ENCODE assay signal across 22 mouse cellular contexts in genomic region chr2:170683385-170683784, GRCm38 (mm10). TPM values are rescaled to one million over a fixed set of nuclear protein-coding genes. Genes with fewer than 3 reads are reported as not detected.
A peak's percentile ranks its signal among the peaks of the same experiment; 100 is the strongest.
DNase-seq lines count a peak whose midpoint lies in the region; ATAC-seq and TF ChIP-seq lines count a peak whose summit lies in the region.
"Had no signal": no experiment of that assay in that cellular context is flagged by ENCODE, and none has a peak within 500 bp of the region (broad histone marks: within the 10 kb centered on the region; RNA-seq: fewer than 3 reads in every experiment).

No protein-coding gene starts in this region.

- no peak overlapping the region for H3K4me3 ChIP-seq in cerebellum, adult 2 months (replicated peaks; ENCODE audit: insufficient read depth, low read depth, low read length)
- H3K4me3 ChIP-seq in hindbrain, postnatal 0 days (ENCODE audit: low read length) = no peak overlapping the region
- H3K4me3 ChIP-seq in hindbrain, embryonic 10.5 days = no peak overlapping the region
- H3K4me3 ChIP-seq in lung, postnatal 0 days (ENCODE audit: low read depth, low read length) = no peak overlapping the region
- H3K4me3 ChIP-seq in lung, adult 2 months (replicated peaks; ENCODE audit: extremely low read depth, low read depth, low read length) = no peak overlapping the region
- H3K4me3 ChIP-seq in embryonic fibroblast, embryonic 13.5 days (ENCODE audit: insufficient read depth, low read length) = no peak overlapping the region
- H3K4me3 ChIP-seq: embryonic facial prominence, embryonic 15.5 days; forebrain, embryonic 15.5 days; heart, embryonic 12.5 days; hindbrain, embryonic 13.5 days; liver, embryonic 13.5 days; neural tube, embryonic 12.5 days; stomach, embryonic 15.5 days had no signal

- no peak for ATAC-seq in cerebellum, adult (ENCODE audit: insufficient number of reproducible peaks, low FRiP score, low TSS enrichment)
- ATAC-seq in hindbrain, postnatal 0 days = no peak
- no peak for ATAC-seq in lung, postnatal 0 days
- ATAC-seq: activated CD4-positive, CD25-positive, alpha-beta regulatory T cell, adult 4 months; forebrain, embryonic 15.5 days; midbrain, embryonic 16.5 days had no signal

- H3K9me3 ChIP-seq in hindbrain, postnatal 0 days (ENCODE audit: low read length) = no peaks in the 10 kb centered on the region
- H3K9me3 ChIP-seq in hindbrain, embryonic 10.5 days = no peaks in the 10 kb centered on the region
- no peaks in the 10 kb centered on the region for H3K9me3 ChIP-seq in lung, postnatal 0 days (ENCODE audit: low read length)
- H3K9me3 ChIP-seq: embryonic facial prominence, embryonic 15.5 days; forebrain, embryonic 15.5 days; heart, embryonic 12.5 days; hindbrain, embryonic 13.5 days; neural tube, embryonic 12.5 days; stomach, embryonic 15.5 days had no signal

- TF ChIP-seq EP300 in lung, postnatal 0 days (IDR thresholded peaks at IDR 0.05) = no peak

- peak; percentile 42; the same call in 1 of the 2 replicates for TF ChIP-seq CTCF in cerebellum, adult 2 months (IDR thresholded peaks at IDR 0.05; ENCODE audit: borderline replicate concordance, insufficient read depth, low read depth, low read length)
- peak; percentile 46 for TF ChIP-seq CTCF in hindbrain, postnatal 0 days (IDR thresholded peaks at IDR 0.05; ENCODE audit: low read depth)
- TF ChIP-seq CTCF in lung, postnatal 0 days (IDR thresholded peaks at IDR 0.05) = peak; percentile 42
- TF ChIP-seq CTCF in lung, adult 2 months (IDR thresholded peaks at IDR 0.05; ENCODE audit: insufficient read depth, low read length) = no peak
- peak; percentile 44; the same call in 1 of the 2 replicates for TF ChIP-seq CTCF in embryonic fibroblast, embryonic 13.5 days (IDR thresholded peaks at IDR 0.05; ENCODE audit: borderline replicate concordance, insufficient read depth, low read length)

- H3K27ac ChIP-seq in cerebellum, adult 2 months (ENCODE audit: insufficient read depth, low read length) = no peak overlapping the region
- no peak overlapping the region for H3K27ac ChIP-seq in hindbrain, postnatal 0 days
- H3K27ac ChIP-seq in hindbrain, embryonic 10.5 days = no peak overlapping the region
- no peak overlapping the region for H3K27ac ChIP-seq in lung, postnatal 0 days (ENCODE audit: low read length)
- no peak overlapping the region for H3K27ac ChIP-seq in embryonic fibroblast, embryonic 13.5 days (ENCODE audit: insufficient read depth, low read length)
- H3K27ac ChIP-seq: embryonic facial prominence, embryonic 15.5 days; forebrain, embryonic 15.5 days; hindbrain, embryonic 13.5 days; liver, embryonic 13.5 days; macrophage; neural tube, embryonic 12.5 days; stomach, embryonic 15.5 days had no signal

- TF ChIP-seq POLR2A in cerebellum, adult 2 months (IDR thresholded peaks at IDR 0.05; ENCODE audit: borderline replicate concordance, insufficient read depth, low read length) = no peak
- TF ChIP-seq POLR2A in lung, adult 2 months (IDR thresholded peaks at IDR 0.05; ENCODE audit: borderline replicate concordance, extremely low read depth, low read depth, low read length) = no peak
- TF ChIP-seq POLR2A in embryonic fibroblast, embryonic 13.5 days (IDR thresholded peaks at IDR 0.05; ENCODE audit: low read depth, low read length) = no peak

- H3K27me3 ChIP-seq in cerebellum, adult 2 months (ENCODE audit: control insufficient read depth, insufficient read depth, low read length) = no peaks in the 10 kb centered on the region
- H3K27me3 ChIP-seq in hindbrain, postnatal 0 days (ENCODE audit: insufficient read depth, low read length) = no peaks in the 10 kb centered on the region
- no peaks in the 10 kb centered on the region for H3K27me3 ChIP-seq in hindbrain, embryonic 10.5 days (ENCODE audit: insufficient read depth, poor library complexity, severe bottlenecking)
- no peaks in the 10 kb centered on the region for H3K27me3 ChIP-seq in lung, postnatal 0 days (replicated peaks; ENCODE audit: insufficient read depth, low read length)
- H3K27me3 ChIP-seq: embryonic facial prominence, embryonic 15.5 days; forebrain, embryonic 15.5 days; heart, embryonic 12.5 days; hindbrain, embryonic 13.5 days; liver, embryonic 13.5 days; neural tube, embryonic 12.5 days; stomach, embryonic 15.5 days had no signal

- 80% methylated on average over 2 of the region's 2 CpGs for WGBS in cerebellum, adult 2 months
- 79% methylated on average over 2 of the region's 2 CpGs for WGBS in hindbrain, postnatal 0 days
- 67% methylated on average over 2 of the region's 2 CpGs for WGBS in hindbrain, embryonic 10.5 days
- WGBS in lung, postnatal 0 days = 66% methylated on average over 2 of the region's 2 CpGs
- 63% methylated on average over 2 of the region's 2 CpGs for WGBS in lung, adult 2 months

- no peaks in the 10 kb centered on the region for H3K36me3 ChIP-seq in hindbrain, postnatal 0 days (ENCODE audit: insufficient read depth, low read length)
- no peaks in the 10 kb centered on the region for H3K36me3 ChIP-seq in hindbrain, embryonic 10.5 days
- H3K36me3 ChIP-seq in lung, postnatal 0 days (ENCODE audit: insufficient read depth, low read length) = no peaks in the 10 kb centered on the region
- H3K36me3 ChIP-seq: embryonic facial prominence, embryonic 15.5 days; forebrain, embryonic 15.5 days; G1E; heart, embryonic 12.5 days; hindbrain, embryonic 13.5 days; liver, embryonic 13.5 days; neural tube, embryonic 12.5 days; stomach, embryonic 15.5 days had no signal

- no peak overlapping the region for H3K4me2 ChIP-seq in hindbrain, postnatal 0 days (ENCODE audit: low read depth, low read length)
- H3K4me2 ChIP-seq in lung, postnatal 0 days (replicated peaks; ENCODE audit: low read depth, low read length) = no peak overlapping the region
- H3K4me2 ChIP-seq: embryonic facial prominence, embryonic 15.5 days; forebrain, embryonic 15.5 days; heart, embryonic 12.5 days; hindbrain, embryonic 13.5 days; liver, embryonic 13.5 days; neural tube, embryonic 12.5 days; stomach, embryonic 15.5 days had no signal

- H3K9ac ChIP-seq in hindbrain, postnatal 0 days (replicated peaks; ENCODE audit: low read length) = no peak overlapping the region
- no peak overlapping the region for H3K9ac ChIP-seq in lung, postnatal 0 days (replicated peaks; ENCODE audit: low read depth)
- H3K9ac ChIP-seq: embryonic facial prominence, embryonic 15.5 days; forebrain, embryonic 15.5 days; heart, embryonic 12.5 days; hindbrain, embryonic 13.5 days; liver, embryonic 13.5 days; neural tube, embryonic 12.5 days; stomach, embryonic 15.5 days had no signal

- DNase-seq in cerebellum, adult 2 months = no peak
- DNase-seq in hindbrain, postnatal 0 days (ENCODE audit: low spot score) = no peak
- DNase-seq in hindbrain, embryonic 10.5 days (ENCODE audit: low spot score) = no peak
- DNase-seq in lung, postnatal 0 days (ENCODE audit: low spot score) = no peak
- no peak for DNase-seq in lung, adult 2 months
- DNase-seq in urinary bladder, adult 18-20 months (ENCODE audit: low spot score in 2 of 2) = no peak
- DNase-seq: cerebellum, adult 9-11 months; gastrocnemius, postnatal 25 days; kidney, adult 9 months; liver, embryonic 13.5 days had no signal

- no peaks in the 10 kb centered on the region for H3K4me1 ChIP-seq in cerebellum, adult 2 months (ENCODE audit: control insufficient read depth, insufficient read depth, low read length)
- no peaks in the 10 kb centered on the region for H3K4me1 ChIP-seq in hindbrain, postnatal 0 days (ENCODE audit: insufficient read depth, low read length)
- no peaks in the 10 kb centered on the region for H3K4me1 ChIP-seq in hindbrain, embryonic 10.5 days (replicated peaks)
- H3K4me1 ChIP-seq in lung, postnatal 0 days (ENCODE audit: insufficient read depth, low read depth, low read length) = no peaks in the 10 kb centered on the region
- H3K4me1 ChIP-seq in lung, adult 2 months (ENCODE audit: control insufficient read depth, insufficient read depth, low read length) = no peaks in the 10 kb centered on the region
- no peaks in the 10 kb centered on the region for H3K4me1 ChIP-seq in embryonic fibroblast, embryonic 13.5 days (ENCODE audit: control insufficient read depth, insufficient read depth, low read length)
- H3K4me1 ChIP-seq: embryonic facial prominence, embryonic 15.5 days; forebrain, embryonic 15.5 days; heart, embryonic 12.5 days; hindbrain, embryonic 13.5 days; liver, embryonic 13.5 days; neural tube, embryonic 12.5 days; stomach, embryonic 15.5 days had no signal

RNA-seq across cellular contexts. Expression of gene Dok5, which starts 48.2 kb away (rescaled TPM):
- 16.2 and 18.6 TPM in 2 replicates for polyA plus RNA-seq in cerebellum, adult 2 months (2012; rRNA removed)
- 29.7 and 34.9 TPM in 2 replicates for total RNA-seq in hindbrain, postnatal 0 days (2014; rRNA removed)
- polyA plus RNA-seq in hindbrain, postnatal 0 days (2015; fragmentation: Nextera tagmentation; extraction: Ambion mirVana) = 32.6 and 38.0 TPM in 2 replicates
- polyA plus RNA-seq in hindbrain, embryonic 10.5 days (2016; fragmentation: Nextera tagmentation; extraction: Ambion mirVana) = 8.5 and 12.7 TPM in 2 replicates
- 0.55 TPM in 2 replicates for polyA plus RNA-seq in lung, postnatal 0 days (2015; fragmentation: Nextera tagmentation; extraction: Ambion mirVana)
- polyA plus RNA-seq in lung, adult 2 months (2012; rRNA removed) = 0.10 and 0.50 TPM in 2 replicates
- 10.7 and 12.0 TPM in 2 replicates for polyA plus RNA-seq in embryonic fibroblast, embryonic 13.5 days (2011; ENCODE audit: insufficient read length, low read depth, missing spikeins)
- polyA plus RNA-seq: activated CD4-positive, CD25-positive, alpha-beta regulatory T cell, adult 4 months; G1E; macrophage had no signal
